Comparison of ENCODE assay signal across 8 mouse cellular contexts in the genomic region with DNA sequence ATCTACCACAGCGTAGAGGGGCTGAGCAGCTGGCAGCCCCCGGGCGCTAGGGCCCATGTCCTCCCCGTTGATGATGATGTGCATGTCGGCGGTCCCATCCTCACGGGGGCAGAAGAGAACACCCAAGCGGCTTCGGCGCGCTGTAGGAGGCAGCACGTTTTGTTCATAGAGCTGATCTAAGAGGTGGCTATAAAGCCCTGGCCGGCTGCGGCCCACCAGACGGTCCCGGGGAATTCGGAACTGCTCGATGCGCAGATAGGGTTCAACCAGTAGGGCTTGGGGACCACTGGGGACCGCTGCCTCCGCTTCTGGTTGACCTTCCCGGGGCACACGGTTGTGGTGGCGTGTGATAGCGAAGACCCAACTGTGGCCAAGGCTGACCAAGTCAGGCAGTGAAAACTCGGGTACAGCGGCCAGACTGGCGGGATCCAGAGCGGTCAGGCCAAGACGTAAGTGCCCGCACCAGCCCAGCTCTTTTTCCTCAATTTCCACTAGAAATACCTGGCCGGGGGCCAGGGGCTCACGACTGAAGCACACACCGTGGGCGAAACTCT. TPM values are rescaled to one million over a fixed set of nuclear protein-coding genes. Genes with fewer than 3 reads are reported as not detected.
A peak's percentile ranks its signal among the peaks of the same experiment; 100 is the strongest.
DNase-seq lines count a peak whose midpoint lies in the region; ATAC-seq lines count a peak whose summit lies in the region.

Ctsa (plus strand) TSS at position 126 of the 554 bp plus-strand sequence.

- intact Hi-C loops in gastrocnemius, postnatal 36 days (cut with DNase I) = loop anchor here (10.0 kb wide), 1 partner anchor 72 kb away; no protein-coding TSS in a partner anchor
- intact Hi-C loops in left cerebral cortex, postnatal 14 days (cut with DNase I) = loop anchor here (5.0 kb wide), 1 partner anchor 44 kb away; the partner anchor contains the start of gene Pcif1

- peaks cover 26% of the 10 kb centered on the region for H3K36me3 ChIP-seq in intestine, embryonic 14.5 days (ENCODE audit: control insufficient read depth, insufficient read depth, low read length)

- peak within 1 kb of the TSS; percentile 81 for H3K27ac ChIP-seq in intestine, embryonic 14.5 days (ENCODE audit: low read depth)

- under 1% methylated on average over 35 of the region's 35 CpGs for WGBS in intestine, embryonic 14.5 days

- H3K4me2 ChIP-seq in intestine, embryonic 14.5 days (ENCODE audit: low read length) = peak within 1 kb of the TSS; percentile 97

- no peaks in the 10 kb centered on the region for H3K9me3 ChIP-seq in intestine, embryonic 14.5 days (ENCODE audit: control insufficient read depth, low read length)

- ATAC-seq in intestine, embryonic 14.5 days (replicated peaks; ENCODE audit: low FRiP score, low TSS enrichment, low read depth) = peak; percentile 74
- ATAC-seq in megakaryocyte-erythroid progenitor cell, adult 5-6 weeks (replicated peaks; ENCODE audit: low FRiP score, low TSS enrichment, poor library complexity, severe bottlenecking) = peak; percentile 83

- peak within 1 kb of the TSS; percentile 69 for H3K9ac ChIP-seq in intestine, embryonic 14.5 days (ENCODE audit: low read length)

- H3K4me3 ChIP-seq in intestine, embryonic 14.5 days (ENCODE audit: low read depth, low read length) = peak within 1 kb of the TSS; percentile 79

- peaks cover 8% of the 10 kb centered on the region for H3K4me1 ChIP-seq in intestine, embryonic 14.5 days (replicated peaks; ENCODE audit: control insufficient read depth, insufficient read depth, low read length)

- peak; percentile 87 for DNase-seq in adrenal gland, adult 2 months
- peak; percentile 83 for DNase-seq in embryo, embryonic 11 days
- peak; percentile 71 for DNase-seq in gastrocnemius, postnatal 36 days
- DNase-seq in intestine, embryonic 14.5 days (ENCODE audit: low spot score) = peak; percentile 88
- peak; percentile 80 to 86 for DNase-seq in left cerebral cortex, postnatal 14 days (ENCODE audit: low spot score in 2 of 2)
- peak; percentile 76 for DNase-seq in right cerebral cortex, postnatal 14 days
- peak; percentile 71 to 80 for DNase-seq in urinary bladder, postnatal 4 days (ENCODE audit: low spot score in 2 of 2)

- no peaks in the 10 kb centered on the region for H3K27me3 ChIP-seq in intestine, embryonic 14.5 days (replicated peaks; ENCODE audit: control insufficient read depth, insufficient read depth, low read length)

RNA-seq across cellular contexts. Expression of gene Ctsa, which starts in this region (rescaled TPM):
- 100 to 1,000 TPM; 114 to 124 TPM for total RNA-seq in adrenal gland, adult 2 months (2021)
- polyA plus RNA-seq in adrenal gland, adult 2 months (2012; rRNA removed) = 304 and 353 TPM in 2 replicates
- total RNA-seq in gastrocnemius, postnatal 36 days (2021) = 10 to 100 TPM; 45.6 to 49.4 TPM
- polyA plus RNA-seq in intestine, embryonic 14.5 days (2014; fragmentation: Nextera tagmentation; extraction: Ambion mirVana) = 155 and 168 TPM in 2 replicates
- total RNA-seq in left cerebral cortex, postnatal 14 days (2021) = 10 to 100 TPM; 88.4 to 91.6 TPM
- 63.5 and 87.0 TPM in 2 replicates for total RNA-seq in megakaryocyte-erythroid progenitor cell, adult 5-6 weeks (2014; fragmentation: Nextera tagmentation)
- total RNA-seq in megakaryocyte-erythroid progenitor cell, adult 5-6 weeks (2017) = 40.0 and 58.0 TPM in 2 replicates

Comparison
In these comparisons a context has a peak if more than half of its experiments do, and no peak if none do; other contexts are left out.
1. Peak in every context shown above with its lines: DNase-seq, ATAC-seq, H3K4me3 ChIP-seq and H3K27ac ChIP-seq.